Mouse (Mus musculus): ENCODE measurements at regions not wholly inside any gene's neighbourhood (a gene's known extent, or its start where the extent isn't known, plus 50 kb on each side); places are given as distances from the start of the nearest gene placed in this dataset.

DNA sequence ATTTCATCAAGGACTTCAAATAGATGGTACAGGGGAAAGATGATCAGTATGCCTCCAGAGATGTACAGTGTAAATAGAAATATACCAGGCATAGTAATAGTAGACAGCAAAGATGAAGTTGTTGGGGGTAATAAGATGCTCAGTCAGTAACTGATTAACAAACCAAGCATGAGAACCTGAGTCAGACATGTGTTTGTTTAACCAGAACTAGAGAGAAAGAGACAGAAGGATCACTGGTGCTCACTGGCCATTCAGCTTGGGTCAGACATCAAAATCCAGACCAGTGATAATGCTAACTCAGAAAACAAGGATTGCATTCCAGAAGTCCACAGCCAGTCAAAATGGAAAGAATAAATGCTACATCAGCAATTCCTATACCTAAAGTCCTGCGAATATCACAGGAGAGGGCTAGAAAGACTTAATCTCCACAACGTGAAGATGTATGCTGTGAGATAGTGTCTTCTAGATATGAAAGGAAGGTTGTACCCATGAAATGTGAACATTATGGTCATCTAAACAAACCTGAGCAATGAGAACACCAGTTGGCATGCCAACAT is 320.6 kb upstream of the Gm10306 start:
- TF ChIP-seq POLR2A (IDR thresholded peaks at IDR 0.05; ENCODE audit: low read depth, low read length): no peak
- no peak for TF ChIP-seq CTCF (IDR thresholded peaks at IDR 0.05; ENCODE audit: borderline replicate concordance, insufficient read depth, low read length)
